Comparison of ENCODE assay signal across 16 mouse cellular contexts in the genomic region with DNA sequence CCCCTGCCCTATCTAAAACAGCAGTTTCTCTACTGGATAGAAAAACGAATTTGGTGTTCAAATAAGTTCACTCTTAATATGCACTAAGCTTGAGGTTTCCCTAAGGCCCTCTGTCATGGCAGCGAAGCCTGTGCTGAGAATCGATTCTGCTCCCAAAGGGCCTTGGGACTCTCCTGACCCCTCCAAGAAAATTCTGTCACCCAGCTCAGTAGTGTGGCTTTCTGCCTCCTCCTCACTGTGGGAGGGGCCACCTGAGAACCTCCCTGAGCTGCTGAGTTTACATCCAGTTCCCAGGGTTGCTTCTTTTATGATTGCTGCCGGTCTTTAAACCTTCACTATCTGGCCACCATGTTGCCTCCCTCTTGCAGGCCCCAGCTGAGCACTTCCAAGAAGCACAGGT.
DNase-seq lines count a peak whose midpoint lies in the region; ATAC-seq and TF ChIP-seq lines count a peak whose summit lies in the region.
"Had no signal": no experiment of that assay in that cellular context is flagged by ENCODE, and none has a peak within 500 bp of the region (broad histone marks: within the 10 kb centered on the region; RNA-seq: fewer than 3 reads in every experiment).

No protein-coding gene starts in this region.

- no peak for TF ChIP-seq POLR2A in kidney, adult 2 months (IDR thresholded peaks at IDR 0.05; ENCODE audit: low read depth, low read length)

- ATAC-seq in hindbrain, embryonic 11.5 days (ENCODE audit: low FRiP score) = no peak
- peak; percentile 31 for ATAC-seq in forebrain, embryonic 15.5 days (replicated peaks)
- ATAC-seq in hindbrain, embryonic 13.5 days (ENCODE audit: low FRiP score) = 0 out of 2 replicates have a peak, but pooled peaks have one; percentile 54
- 0 out of 2 replicates have a peak, but pooled peaks have one; percentile 6 for ATAC-seq in midbrain, embryonic 16.5 days

- H3K27me3 ChIP-seq in hindbrain, embryonic 10.5 days (ENCODE audit: insufficient read depth, poor library complexity, severe bottlenecking) = no peaks in the 10 kb centered on the region
- H3K27me3 ChIP-seq in hindbrain, embryonic 11.5 days (ENCODE audit: control insufficient read depth, insufficient read depth, low read length) = no peaks in the 10 kb centered on the region
- H3K27me3 ChIP-seq in forebrain, embryonic 15.5 days = no peaks in the 10 kb centered on the region
- H3K27me3 ChIP-seq in hindbrain, embryonic 13.5 days = 0 out of 2 replicates have a peak, but pooled peaks cover 5% of the 10 kb centered on the region
- H3K27me3 ChIP-seq in midbrain, embryonic 16.5 days (ENCODE audit: control insufficient read depth, insufficient read depth, low read depth, low read length) = no peaks in the 10 kb centered on the region
- H3K27me3 ChIP-seq in kidney, adult 2 months (replicated peaks; ENCODE audit: control insufficient read depth, insufficient read depth, low read length) = no peaks in the 10 kb centered on the region
- H3K27me3 ChIP-seq: embryonic facial prominence, embryonic 15.5 days; heart, embryonic 12.5 days; limb, embryonic 15.5 days; liver, embryonic 15.5 days had no signal

- H3K36me3 ChIP-seq in hindbrain, embryonic 10.5 days = no peaks in the 10 kb centered on the region; the same call in 1 of the 2 replicates
- no peaks in the 10 kb centered on the region for H3K36me3 ChIP-seq in hindbrain, embryonic 11.5 days (ENCODE audit: control insufficient read depth, insufficient read depth, low read length)
- H3K36me3 ChIP-seq in forebrain, embryonic 15.5 days = no peaks in the 10 kb centered on the region
- H3K36me3 ChIP-seq in hindbrain, embryonic 13.5 days = peaks cover 7% of the 10 kb centered on the region
- H3K36me3 ChIP-seq in midbrain, embryonic 16.5 days (ENCODE audit: control insufficient read depth, insufficient read depth, low read length) = no peaks in the 10 kb centered on the region
- H3K36me3 ChIP-seq in kidney, adult 2 months (ENCODE audit: control insufficient read depth, insufficient read depth, low read length) = no peaks in the 10 kb centered on the region
- H3K36me3 ChIP-seq: liver, embryonic 15.5 days had no signal

- no peak for TF ChIP-seq CTCF in kidney, adult 2 months (conservative IDR thresholded peaks at IDR 0.05; ENCODE audit: insufficient read depth, insufficient read length, low read depth, low read length)

- H3K9ac ChIP-seq in hindbrain, embryonic 11.5 days (ENCODE audit: low read depth, low read length) = no peak overlapping the region
- H3K9ac ChIP-seq in forebrain, embryonic 15.5 days (replicated peaks) = no peak overlapping the region
- H3K9ac ChIP-seq in hindbrain, embryonic 13.5 days = no peak overlapping the region
- H3K9ac ChIP-seq in midbrain, embryonic 16.5 days (ENCODE audit: low read depth, low read length) = no peak overlapping the region
- H3K9ac ChIP-seq: embryonic facial prominence, embryonic 15.5 days; heart, embryonic 12.5 days; limb, embryonic 15.5 days; liver, embryonic 15.5 days had no signal

- peaks cover 6% of the 10 kb centered on the region; the same call in 1 of the 2 replicates for H3K4me1 ChIP-seq in hindbrain, embryonic 10.5 days (replicated peaks)
- H3K4me1 ChIP-seq in hindbrain, embryonic 11.5 days (replicated peaks; ENCODE audit: control insufficient read depth, insufficient read depth, low read length) = no peaks in the 10 kb centered on the region
- peaks cover 24% of the 10 kb centered on the region for H3K4me1 ChIP-seq in forebrain, embryonic 15.5 days
- H3K4me1 ChIP-seq in hindbrain, embryonic 13.5 days (replicated peaks) = peaks cover 21% of the 10 kb centered on the region; the same call in 1 of the 2 replicates
- H3K4me1 ChIP-seq in midbrain, embryonic 16.5 days (ENCODE audit: control insufficient read depth, insufficient read depth, low read length) = no peaks in the 10 kb centered on the region
- no peaks in the 10 kb centered on the region for H3K4me1 ChIP-seq in kidney, adult 2 months (ENCODE audit: control insufficient read depth, insufficient read depth, low read length)
- H3K4me1 ChIP-seq: embryonic facial prominence, embryonic 15.5 days; heart, embryonic 12.5 days; limb, embryonic 15.5 days; liver, embryonic 15.5 days had no signal

- 0 out of 2 replicates have a peak overlapping the region, but pooled peaks have one; percentile 29 for H3K27ac ChIP-seq in hindbrain, embryonic 10.5 days
- no peak overlapping the region for H3K27ac ChIP-seq in hindbrain, embryonic 11.5 days (ENCODE audit: low read depth, low read length)
- peak overlapping the region; percentile 72 for H3K27ac ChIP-seq in forebrain, embryonic 15.5 days (replicated peaks)
- H3K27ac ChIP-seq in hindbrain, embryonic 13.5 days = peak overlapping the region; percentile 79
- 0 out of 2 replicates have a peak overlapping the region, but pooled peaks have one; percentile 19 for H3K27ac ChIP-seq in midbrain, embryonic 16.5 days (ENCODE audit: low read length)
- no peak overlapping the region for H3K27ac ChIP-seq in kidney, adult 2 months (ENCODE audit: insufficient read depth, low read depth, low read length)
- H3K27ac ChIP-seq: embryonic facial prominence, embryonic 15.5 days; gastrocnemius, adult 2 months; limb, embryonic 15.5 days; liver, embryonic 15.5 days; macrophage had no signal

- 86% methylated on average over 4 of the region's 4 CpGs for WGBS in hindbrain, embryonic 10.5 days
- 84% methylated on average over 4 of the region's 4 CpGs for WGBS in hindbrain, embryonic 11.5 days
- WGBS in forebrain, embryonic 15.5 days = 69% methylated on average over 4 of the region's 4 CpGs
- WGBS in hindbrain, embryonic 13.5 days = 80% methylated on average over 4 of the region's 4 CpGs
- WGBS in midbrain, embryonic 16.5 days = 63% methylated on average over 4 of the region's 4 CpGs
- 84% methylated on average over 4 of the region's 4 CpGs for WGBS in kidney, adult 2 months

- no peak for DNase-seq in hindbrain, embryonic 10.5 days (ENCODE audit: low spot score)
- no peak for DNase-seq in hindbrain, embryonic 11.5 days (ENCODE audit: low spot score)
- DNase-seq in kidney, adult 2 months = no peak
- no peak for DNase-seq in adrenal gland, postnatal 10 days
- DNase-seq: B cell, adult 2 months; gastrocnemius, adult 2 months; spleen, adult 18-20 months; thymus, postnatal 4 days had no signal

- H3K9me3 ChIP-seq in hindbrain, embryonic 10.5 days = no peaks in the 10 kb centered on the region
- H3K9me3 ChIP-seq in hindbrain, embryonic 11.5 days (ENCODE audit: control insufficient read depth, low read length) = no peaks in the 10 kb centered on the region
- no peaks in the 10 kb centered on the region for H3K9me3 ChIP-seq in forebrain, embryonic 15.5 days
- no peaks in the 10 kb centered on the region for H3K9me3 ChIP-seq in hindbrain, embryonic 13.5 days
- no peaks in the 10 kb centered on the region for H3K9me3 ChIP-seq in midbrain, embryonic 16.5 days (replicated peaks; ENCODE audit: control insufficient read depth, low read length, poor library complexity, severe bottlenecking)
- H3K9me3 ChIP-seq: embryonic facial prominence, embryonic 15.5 days; heart, embryonic 12.5 days; limb, embryonic 15.5 days; liver, embryonic 15.5 days had no signal

- H3K4me2 ChIP-seq in hindbrain, embryonic 11.5 days (replicated peaks; ENCODE audit: low read depth, low read length) = no peak overlapping the region
- H3K4me2 ChIP-seq in forebrain, embryonic 15.5 days (replicated peaks) = no peak overlapping the region
- no peak overlapping the region for H3K4me2 ChIP-seq in hindbrain, embryonic 13.5 days
- H3K4me2 ChIP-seq in midbrain, embryonic 16.5 days (ENCODE audit: low read length) = no peak overlapping the region
- H3K4me2 ChIP-seq: embryonic facial prominence, embryonic 15.5 days; heart, embryonic 12.5 days; limb, embryonic 15.5 days; liver, embryonic 15.5 days had no signal

- H3K4me3 ChIP-seq in hindbrain, embryonic 10.5 days = no peak overlapping the region
- no peak overlapping the region for H3K4me3 ChIP-seq in hindbrain, embryonic 11.5 days (ENCODE audit: low read depth, low read length)
- H3K4me3 ChIP-seq in forebrain, embryonic 15.5 days = no peak overlapping the region
- H3K4me3 ChIP-seq in hindbrain, embryonic 13.5 days = no peak overlapping the region
- no peak overlapping the region for H3K4me3 ChIP-seq in midbrain, embryonic 16.5 days (ENCODE audit: low read depth, low read length)
- H3K4me3 ChIP-seq in kidney, adult 2 months (ENCODE audit: insufficient read depth, low read depth, low read length) = no peak overlapping the region
- H3K4me3 ChIP-seq: embryonic facial prominence, embryonic 15.5 days; gastrocnemius, adult 2 months; heart, embryonic 12.5 days; limb, embryonic 15.5 days; liver, embryonic 15.5 days had no signal

Comparison
In these comparisons a context has a peak if more than half of its experiments do, and no peak if none do; other contexts are left out.
1. H3K27ac ChIP-seq: peak in hindbrain, embryonic 10.5 days (single experiment), forebrain, embryonic 15.5 days (single experiment), hindbrain, embryonic 13.5 days (single experiment) and midbrain, embryonic 16.5 days (single experiment); none in hindbrain, embryonic 11.5 days (single experiment) and kidney, adult 2 months (single experiment).